Mouse (Mus musculus) thymus, adult 2 months (tissue): ENCODE data around the gene Eftud2.

ENCODE experiments used
- CTCF ChIP-seq: fragments of 200-500 bp; IDR thresholded peaks from 2 replicates; pipeline ENCODE4 v1.5.1; 2012; ENCODE audit warnings: mild to moderate bottlenecking, control low read depth, low read length, moderate library complexity, borderline replicate concordance; ENCODE audit not compliant: control insufficient read depth, poor library complexity, insufficient read depth; ENCODE audit errors: extremely low read depth
- POLR2A ChIP-seq: fragments of 200-500 bp; IDR thresholded peaks from 2 replicates; pipeline ENCODE4 v1.6.1; 2012; ENCODE audit warnings: mild to moderate bottlenecking, low read length, control low read depth, moderate library complexity; ENCODE audit not compliant: control insufficient read depth, poor library complexity, insufficient read depth; ENCODE audit errors: extremely low read depth

- TF ChIP-seq CTCF = no peak
- TF ChIP-seq POLR2A = no peak
Measured at GRCm38 (mm10) chr11:102890096-102890495, 9.3 kb upstream of the Eftud2 start.
